Mouse (Mus musculus) megakaryocyte, adult 5-6 weeks (primary cell): Measurements from ENCODE around the gene Wwc1. TPM values are rescaled to one million over a fixed set of nuclear protein-coding genes. Genes with fewer than 3 reads are reported as not detected.

Experiments
- ATAC-seq: 2 replicates; pipeline ENCODE4 v1.8.0; 2016; ENCODE audit warnings: mild to moderate bottlenecking, inconsistent platforms; ENCODE audit not compliant: poor library complexity, severe bottlenecking
- total RNA-seq, 2 experiments: library from RNA; stranded (forward) in 1 of 2; stranded (reverse) in 1 of 2; fragments of 153-499, 151-499 nt in 1 of 2; fragments of 221-1000, 200-1000 nt in 1 of 2; gene quantifications; 2 replicates each; pipeline versions ENCODE4 v1.2.3 to v1.2.4; 2015 to 2017

Gene Wwc1
- total RNA-seq, 2 experiments from 2014 or later: not detected

DNA sequence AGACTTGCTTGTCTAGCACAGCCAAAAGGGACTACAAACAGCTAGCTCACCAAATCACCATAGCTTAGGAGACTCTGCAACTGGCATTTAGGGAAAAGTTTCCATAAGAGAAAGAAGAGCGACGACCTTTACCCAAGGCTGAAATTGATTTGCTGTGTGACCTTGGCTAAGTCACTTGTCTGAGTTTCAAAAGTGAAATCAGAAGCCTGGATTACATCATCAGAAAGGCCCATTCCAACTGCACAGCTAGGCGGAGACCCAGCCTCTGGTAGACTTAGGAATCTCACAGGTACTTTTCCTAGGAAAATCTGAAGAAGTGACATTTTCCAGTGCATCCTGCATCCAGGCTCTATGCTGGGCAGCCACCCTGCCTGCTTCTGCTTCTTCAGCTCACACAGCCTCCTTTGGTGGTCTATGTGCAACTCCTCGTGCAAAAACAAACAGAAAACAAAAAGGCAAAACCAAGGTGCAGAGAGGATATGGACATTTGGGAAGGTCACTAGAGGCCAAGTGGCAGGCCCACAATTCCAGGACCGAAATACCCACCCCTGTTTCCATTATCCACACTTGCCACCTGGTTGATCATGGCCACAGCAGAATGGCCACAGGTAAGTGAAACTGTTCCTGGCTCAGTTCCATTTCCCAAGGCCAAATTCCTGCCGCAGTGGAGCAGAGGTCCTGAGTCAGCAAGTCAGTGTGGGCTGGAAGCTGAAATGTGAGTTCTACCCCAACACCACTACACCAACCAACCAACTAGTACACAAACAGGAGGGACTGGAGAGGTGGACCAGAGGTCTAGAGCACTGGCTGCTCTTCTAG, 5.5 kb downstream of the Wwc1 start:
- no peak for ATAC-seq

DNA sequence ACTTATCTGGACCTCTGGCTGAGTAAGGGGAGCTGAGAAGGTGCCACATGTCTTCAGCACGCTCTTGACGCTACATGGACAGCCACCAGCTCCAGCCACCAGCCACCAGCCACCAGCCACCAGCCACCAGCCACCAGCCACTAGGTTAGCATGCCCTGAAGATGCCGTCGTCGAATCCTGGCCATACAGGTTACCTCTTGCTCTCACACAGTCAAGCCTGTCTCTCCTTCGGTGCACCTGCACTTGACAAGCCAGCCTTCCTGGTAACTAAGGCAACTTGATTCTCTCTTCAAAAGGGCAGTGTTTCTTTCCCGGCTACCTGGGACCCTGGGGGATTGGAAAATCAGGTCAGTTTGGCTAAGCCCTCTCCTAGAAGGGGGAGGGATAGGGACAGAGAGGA, 7.2 kb downstream of the Wwc1 start:
- no peak for ATAC-seq

DNA sequence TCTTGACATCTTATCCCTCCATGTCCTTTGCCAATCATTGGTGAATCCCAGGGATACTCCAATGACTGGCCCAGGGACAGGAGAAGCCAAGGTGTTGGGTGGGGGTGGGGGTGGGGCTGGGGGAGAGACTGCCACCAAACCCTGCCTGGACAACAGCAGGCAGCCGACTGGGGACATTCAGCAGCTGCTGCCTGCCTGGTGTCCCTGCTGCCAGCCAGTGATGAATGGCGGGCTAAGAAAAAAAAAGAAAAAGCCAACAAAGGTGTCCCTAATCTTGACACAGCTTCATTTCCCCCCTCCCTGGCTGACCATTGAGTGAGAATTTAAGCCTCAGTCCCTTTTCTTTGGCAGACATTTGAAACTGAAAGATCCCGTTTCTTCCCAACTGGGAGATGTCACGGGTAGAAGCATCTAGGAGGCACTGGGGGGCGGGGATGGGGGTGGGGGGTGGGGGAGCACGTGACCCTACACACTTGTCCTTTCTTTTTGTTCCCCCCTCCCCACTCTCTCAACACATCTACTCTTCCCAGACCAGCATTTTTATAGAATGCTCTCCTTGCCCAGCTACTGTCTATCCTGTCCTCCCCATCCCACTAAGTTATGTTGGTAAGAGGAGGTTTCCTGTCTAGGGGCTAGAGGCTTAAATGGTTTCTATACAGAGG, 7.9 kb downstream of the Wwc1 start:
- no peak for ATAC-seq

DNA sequence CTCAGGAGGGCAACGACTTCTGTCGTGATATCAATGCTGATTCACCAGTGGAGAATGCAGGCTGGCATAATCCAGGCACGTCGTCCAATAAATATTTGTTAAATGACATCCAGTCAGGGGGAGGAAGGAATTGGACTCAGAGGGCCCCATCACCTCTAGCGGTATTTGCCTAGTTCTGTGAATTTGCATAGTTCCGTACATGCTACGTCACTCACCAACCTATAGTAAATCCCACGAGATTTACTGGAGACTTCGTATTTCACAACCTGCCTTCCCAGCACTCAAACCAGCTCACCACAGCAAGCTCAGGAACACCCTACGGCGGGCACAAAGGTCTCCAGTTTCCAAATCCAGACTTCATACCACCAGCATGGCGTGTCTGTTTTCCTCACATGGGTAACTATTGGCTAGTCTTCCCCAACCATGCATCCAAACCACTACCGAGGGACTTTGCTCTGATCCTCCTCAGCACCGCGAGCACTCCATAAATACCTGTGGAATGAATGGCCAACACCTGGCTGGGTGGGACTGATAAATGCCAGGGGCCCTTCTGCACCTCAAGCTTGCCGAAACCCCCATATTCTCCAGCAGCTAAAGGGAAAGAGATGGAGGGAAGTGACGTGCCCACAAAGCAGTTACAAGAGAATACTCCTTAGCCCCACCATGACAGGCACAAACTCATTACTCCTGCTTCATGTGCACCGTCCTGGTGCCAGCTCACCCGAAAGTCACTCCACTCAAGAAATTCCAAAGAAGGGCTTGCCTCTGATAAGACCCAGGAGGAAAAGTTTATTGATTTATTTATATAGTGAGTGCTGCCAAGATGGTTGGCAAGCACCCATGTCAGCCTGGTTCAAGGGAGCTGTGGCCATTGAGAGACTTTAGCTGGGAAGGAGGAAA, 9.3 kb downstream of the Wwc1 start:
- no peak for ATAC-seq

DNA sequence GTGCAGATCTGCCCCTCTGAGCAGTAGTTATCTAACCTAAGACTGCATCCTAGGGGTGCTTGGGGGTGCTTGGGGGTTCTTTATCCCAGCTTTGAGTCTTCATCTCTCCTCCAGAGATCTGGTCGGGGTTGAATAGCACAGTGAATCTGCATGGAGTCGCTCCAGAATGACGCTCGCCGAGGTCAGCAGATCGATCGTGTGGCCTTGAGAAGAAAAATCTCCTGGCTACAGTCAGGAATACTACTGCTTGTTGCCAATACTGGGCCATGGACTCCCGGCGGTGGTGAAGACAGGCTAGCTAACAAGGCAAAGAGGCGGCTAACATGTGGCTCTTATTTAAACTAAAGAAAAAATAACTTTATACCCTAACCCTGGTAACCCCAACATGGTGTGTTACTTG, 12.0 kb downstream of the Wwc1 start:
- no peak for ATAC-seq

DNA sequence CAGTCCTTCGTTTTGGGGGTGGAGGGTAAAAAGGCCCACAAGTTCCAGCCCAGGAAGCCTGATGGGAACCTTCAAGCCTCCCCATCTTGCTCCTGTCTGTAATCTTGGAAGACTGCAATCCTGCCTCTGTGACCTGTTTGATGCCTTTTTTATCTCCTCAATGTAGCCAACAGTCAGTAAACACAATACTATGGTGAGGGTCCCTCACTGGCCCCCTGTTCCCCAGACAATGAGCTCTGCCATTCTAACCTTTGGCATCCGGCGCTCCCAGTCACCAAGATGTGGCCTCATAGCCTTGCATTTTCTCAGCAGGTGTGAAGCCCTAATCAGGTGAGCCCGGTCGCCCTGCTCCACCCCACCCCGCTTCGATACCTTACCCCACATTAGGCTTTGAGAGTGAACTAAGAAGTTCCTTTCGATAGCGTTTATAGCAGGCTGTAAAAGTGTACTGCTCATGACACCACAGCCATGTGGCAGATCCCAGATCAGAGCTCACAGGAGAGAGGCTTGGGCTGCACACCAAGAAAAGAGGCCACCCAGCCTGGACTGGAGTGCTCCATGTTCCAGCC, 16.3 kb downstream of the Wwc1 start:
- no peak for ATAC-seq

DNA sequence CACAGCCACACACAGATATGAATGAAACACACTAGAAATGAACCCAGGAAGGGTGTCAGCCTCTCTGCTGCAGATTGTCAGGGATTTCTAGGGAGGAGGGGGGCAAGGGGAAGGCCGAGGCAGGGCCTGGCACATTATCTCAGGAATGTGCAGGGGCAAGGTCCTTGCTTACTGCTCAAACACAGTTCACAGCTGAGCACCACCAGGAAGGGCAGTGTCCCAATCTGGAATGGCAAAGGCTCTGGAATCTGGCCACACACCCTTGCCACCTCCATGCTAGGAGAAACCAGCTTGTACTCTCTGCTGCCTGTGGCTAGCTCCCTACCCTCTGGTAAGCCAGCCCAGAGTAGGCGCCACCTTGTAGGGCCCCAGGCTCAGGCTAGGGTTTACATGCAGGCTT, 16.8 kb downstream of the Wwc1 start:
- ATAC-seq: no peak

DNA sequence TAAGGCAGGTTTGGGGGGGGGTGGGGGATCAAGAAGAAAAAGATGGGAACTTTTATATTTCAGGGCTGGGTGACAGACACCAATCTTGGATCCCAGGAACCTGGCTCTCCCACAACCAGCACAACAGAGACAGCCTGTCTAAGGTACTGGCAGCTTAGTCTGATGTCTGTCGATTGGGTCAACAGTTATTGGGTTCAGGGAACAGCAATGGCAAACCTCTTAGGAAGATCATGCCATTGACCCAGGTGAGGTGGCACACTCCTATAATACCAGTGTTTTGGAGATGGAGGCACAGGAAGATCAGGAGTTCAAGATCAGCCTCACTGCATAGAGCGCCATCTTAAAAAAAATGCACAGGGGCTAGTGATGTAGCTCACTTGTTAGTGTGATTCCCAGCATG, 17.9 kb downstream of the Wwc1 start:
- ATAC-seq: no peak

DNA sequence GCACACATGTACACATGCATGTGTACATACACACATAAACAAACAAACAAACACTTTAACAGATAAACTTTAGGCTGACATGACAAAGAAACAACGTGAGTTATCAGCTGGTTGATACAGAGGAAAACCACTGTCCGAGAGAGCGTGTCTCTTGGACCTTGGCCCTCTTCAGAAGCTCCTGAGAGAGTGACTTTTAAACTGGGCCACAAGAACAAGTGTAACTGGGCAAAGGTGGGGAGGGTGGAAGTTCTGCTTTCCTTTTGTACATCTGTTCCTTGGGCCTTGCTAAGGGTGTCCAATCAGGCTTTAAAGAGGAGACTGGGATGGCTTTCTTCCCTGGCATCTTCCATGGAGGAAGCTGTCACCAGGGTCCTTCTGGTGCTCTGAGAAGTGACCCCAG, 21.1 kb downstream of the Wwc1 start:
- ATAC-seq: no peak

DNA sequence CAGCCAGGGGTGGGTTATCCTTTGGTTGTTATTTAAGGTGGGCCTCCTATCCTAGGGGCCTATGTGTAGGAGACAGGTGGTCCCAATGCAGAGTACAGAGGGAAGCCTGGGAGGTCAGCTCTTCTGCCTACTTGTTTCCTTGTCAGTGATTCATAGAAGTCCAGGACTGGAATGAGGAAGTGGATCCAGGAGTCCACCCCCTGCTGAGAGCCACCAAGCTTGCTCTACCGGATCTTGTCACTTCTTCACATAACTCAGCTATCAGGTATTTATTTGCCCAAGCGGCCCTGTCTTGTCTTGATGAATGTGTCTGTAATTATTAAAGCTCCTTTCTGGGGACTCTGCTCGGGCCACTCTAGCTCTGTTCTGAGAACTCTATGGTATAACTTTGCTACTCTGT, 24.8 kb downstream of the Wwc1 start:
- no peak for ATAC-seq

DNA sequence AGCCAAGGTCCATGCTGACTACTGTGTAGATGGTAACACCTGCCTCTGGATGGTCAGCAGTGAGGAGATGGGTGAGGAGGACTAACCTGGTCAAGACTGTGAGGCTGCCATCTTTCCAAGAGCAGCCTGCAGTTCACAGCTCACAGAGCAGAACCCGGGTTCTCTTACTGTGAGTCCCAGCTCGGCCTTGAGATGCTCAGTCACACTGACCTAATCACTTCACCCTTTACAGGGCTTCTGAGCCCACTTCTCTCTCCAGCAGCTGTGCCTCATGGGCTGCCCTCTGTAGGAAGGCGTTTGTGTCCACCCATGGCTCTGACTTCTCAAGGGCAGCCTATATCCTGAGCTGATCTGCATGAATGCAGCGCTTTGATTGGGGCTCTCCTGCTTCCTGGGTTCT, 27.1 kb downstream of the Wwc1 start:
- ATAC-seq: no peak

DNA sequence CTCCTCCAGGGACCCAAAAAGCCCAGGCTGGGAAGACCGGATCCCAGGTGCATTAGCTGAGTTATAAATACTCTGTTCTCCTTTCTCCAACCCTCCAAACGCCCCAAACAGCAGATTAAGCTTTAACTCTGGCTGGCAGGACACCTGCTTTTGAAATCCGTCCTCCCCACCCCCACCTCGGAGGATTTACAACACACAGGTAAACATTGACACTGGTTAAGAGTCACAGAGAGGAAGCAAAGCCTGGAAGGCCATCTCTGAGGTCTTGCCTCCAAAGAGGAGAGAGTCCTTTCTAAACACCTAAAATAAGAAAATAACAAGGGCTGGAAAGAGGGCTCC, 28.6 kb downstream of the Wwc1 start:
- ATAC-seq: no peak

DNA sequence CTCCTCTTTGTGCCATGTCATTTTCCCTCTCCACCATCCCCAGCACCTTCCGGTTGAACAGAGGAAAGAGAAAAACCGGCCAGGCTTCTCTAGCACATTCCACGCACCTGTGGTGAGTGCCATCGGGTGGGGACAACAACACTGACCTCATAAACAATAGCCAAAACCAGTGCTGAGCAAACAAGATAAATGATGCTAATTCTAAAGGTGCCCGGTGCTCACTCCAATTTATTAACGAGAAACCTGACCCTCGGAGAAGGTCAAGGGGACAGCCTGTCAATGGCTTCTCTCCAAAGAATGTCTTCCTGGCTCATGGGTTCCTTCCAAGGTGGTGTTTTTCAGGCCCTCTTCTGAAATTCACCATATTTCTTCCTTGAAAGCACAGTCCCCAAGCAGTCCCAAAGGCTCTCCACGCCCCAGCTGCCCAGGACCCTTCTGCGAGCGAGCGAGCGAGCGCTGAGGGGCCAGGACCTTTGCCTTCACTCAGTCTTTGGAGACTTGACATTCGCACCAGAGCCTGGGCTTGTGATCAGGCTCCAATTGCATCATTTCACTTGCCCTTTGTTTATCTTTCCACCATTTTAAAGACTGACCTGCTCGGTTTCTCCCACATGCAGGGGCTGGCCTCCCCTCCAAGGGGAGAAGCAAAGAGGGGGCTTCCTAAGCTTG, 29.1 kb downstream of the Wwc1 start:
- no peak for ATAC-seq

DNA sequence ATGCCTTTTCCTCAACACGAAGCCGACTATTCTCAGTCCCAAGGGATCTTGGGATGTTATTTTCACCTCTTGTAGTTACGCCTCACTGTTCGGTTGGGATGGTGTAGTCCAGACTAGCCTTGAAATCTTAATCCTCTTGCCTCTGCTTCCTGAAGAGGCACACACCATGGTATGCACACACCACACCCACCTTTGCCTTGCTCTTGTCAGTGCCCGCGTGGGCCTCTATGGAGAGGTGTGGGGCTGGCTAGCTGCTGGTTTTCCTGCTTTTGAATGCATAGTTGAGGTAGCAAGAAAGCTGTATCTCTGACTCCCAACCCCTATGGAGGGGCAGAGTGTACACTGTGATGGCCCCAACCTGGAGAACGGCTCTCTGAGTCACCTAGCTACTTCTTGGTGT, 29.9 kb downstream of the Wwc1 start:
- no peak for ATAC-seq

DNA sequence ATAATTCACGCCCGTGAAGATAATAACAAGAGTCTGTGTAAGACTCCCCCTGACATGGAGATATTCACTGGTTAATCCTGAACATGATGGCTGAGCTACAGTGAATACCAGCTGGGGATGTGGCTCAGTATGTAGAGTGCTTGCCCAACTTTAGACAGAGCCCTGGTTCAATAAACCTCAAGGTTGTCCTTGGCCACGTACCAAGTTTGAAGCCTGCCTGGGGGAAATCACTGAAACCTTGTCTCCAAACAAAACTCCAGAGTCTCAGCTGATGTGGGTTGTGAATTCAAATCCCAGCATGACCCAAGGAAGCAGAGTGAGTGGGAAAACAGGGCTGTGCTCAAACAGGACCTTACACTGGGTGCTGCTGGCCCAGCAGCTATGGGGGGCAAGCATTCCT, 30.3 kb downstream of the Wwc1 start:
- ATAC-seq: no peak

DNA sequence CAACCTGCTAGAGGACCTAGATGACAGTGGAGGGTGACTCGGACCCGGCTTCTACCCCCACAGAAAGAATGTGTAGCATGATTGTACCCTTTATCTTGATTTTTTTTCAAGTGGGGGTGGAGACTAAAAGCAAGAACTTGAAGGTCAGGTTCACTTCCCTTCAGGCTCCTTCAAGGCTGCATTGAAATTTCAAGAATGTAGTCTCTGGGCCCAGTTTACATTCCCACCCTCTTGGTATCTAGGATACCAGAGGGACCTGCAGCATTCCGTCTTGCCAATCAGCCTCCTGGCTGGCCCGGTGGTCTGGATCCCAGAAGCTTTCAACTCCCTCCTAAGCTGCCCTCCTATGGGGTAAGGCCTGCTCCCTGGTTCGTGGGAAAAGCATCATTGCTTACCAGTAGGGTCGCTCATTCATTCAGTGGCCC, 31.9 kb downstream of the Wwc1 start:
- ATAC-seq: no peak

DNA sequence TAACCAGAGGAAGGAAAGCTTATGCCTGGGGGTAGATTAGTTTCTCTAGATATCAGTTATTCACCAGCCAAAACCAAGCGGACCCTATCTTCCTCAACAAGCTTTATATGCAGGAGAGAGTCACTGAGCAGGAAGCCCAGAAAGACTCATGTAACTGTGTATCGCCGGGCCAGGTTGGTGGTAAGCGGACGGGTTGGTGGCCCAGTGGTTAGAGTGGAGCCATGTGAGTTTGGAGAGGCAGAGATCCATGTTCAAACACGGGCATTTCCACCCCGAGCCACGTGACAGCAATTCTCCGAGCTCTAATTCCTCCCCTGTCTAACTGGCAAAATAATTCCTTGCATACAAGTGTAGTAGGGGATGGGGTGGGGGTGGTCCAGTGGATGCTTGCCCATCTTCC, 32.4 kb downstream of the Wwc1 start:
- ATAC-seq: no peak

DNA sequence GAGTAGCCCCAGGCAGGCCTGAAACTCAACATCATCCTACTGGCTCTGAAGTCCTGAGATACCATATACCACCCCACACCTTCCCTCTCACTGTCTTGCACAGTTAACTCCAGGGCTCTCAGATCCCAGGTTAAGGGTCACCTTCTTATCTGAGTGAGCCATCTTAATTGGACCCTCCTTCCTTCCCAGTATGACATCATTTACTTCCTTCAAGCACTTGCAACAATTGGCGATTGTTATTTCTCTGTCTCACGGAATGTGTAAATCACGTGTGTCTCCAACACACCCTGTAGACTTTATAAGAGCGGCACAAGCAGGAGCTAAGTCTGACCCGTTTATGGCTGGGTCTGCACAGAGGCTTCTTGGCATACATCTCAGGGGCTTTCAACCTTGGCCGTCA, 35.1 kb downstream of the Wwc1 start:
- no peak for ATAC-seq

DNA sequence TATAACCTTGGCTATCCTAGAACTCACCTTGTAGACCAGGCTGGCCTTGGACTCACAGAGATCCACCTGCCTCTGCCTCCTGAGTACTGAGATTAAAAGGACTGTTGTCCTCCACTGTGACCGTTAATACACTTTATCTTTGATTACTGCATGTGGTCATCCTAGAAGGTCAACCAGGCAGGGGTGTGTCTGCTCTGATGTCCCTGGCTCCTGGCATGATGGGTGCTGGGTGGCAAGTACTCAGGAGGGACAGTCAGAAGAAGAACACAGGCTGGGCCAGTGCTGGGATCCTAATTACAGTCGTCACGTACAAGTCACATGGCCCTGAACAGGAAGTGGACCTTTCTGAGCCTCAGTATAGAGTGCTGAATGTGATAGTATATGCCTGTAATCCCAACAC, 38.7 kb downstream of the Wwc1 start:
- ATAC-seq: no peak

DNA sequence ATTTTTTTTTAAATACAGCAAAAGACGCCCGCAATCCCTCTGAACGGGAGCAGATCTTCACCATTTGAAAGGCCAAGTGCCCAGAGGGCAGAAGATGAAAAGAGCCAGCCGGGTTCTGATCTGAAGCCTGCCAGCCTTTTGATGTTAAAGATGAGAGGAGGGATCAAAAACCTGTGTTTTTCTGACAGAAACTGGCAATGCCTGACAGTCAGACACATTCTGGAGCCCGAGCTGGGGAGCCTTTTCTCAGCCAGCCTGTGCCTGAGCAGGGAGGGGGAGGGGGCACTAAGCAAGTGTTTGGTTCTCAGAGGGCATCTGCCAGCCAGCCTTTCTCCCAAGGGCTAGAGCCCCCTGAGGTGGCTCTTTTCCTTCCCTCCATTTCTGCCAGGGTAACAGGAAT, 39.3 kb downstream of the Wwc1 start:
- no peak for ATAC-seq
